Mouse (Mus musculus): ENCODE data around the gene Cfd. TPM values are rescaled to one million over a fixed set of nuclear protein-coding genes. Genes with fewer than 3 reads are reported as not detected.

Cfd gene
- polyA plus RNA-seq, 1 experiment from 2014 or later, result not detected

DNA sequence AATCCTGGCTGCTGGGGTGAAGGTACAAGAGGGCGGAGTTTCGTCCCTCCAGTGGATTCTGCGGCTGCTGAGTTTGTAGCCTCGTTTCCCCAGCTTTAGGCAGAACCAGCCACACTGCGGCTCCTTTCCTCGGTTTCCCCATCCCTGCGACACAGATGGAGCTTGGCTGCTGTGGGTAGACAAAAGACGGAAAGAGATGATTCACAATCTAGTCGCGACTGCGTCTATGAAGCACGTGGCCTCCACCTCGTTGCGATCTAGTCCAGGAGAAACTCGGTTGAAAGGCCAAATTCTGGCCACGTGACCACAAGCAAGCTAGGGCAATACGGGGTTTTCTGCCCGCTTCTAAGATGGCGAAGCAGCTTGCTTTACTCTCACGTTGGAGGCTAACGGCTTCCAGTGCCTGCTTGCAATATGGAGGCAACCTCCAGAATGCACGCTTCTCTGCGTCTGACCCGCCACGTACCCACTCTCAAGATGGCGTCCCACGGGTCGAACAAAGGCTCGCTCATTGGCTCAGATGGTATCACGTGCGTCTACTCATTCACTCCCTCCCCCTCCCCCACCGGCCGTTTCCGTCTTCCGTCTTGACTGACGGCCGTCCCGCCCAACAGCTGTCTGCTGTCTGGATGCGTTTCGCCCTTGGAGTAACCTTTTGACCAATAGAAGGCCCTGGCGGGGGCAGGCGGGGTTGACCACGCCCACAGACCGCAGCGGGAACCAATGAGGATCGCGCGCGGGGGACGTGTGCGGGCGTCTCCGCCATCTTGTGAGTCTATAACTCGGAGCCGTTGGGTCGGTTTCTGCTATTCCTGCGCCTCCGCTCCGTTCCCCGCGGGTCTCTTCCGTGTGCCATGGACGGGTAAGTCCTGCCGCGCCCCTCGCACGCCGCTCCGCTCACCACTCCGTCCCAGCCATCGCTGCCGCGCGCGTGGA is 36.5 kb upstream of the Cfd start, which contains the start of gene Ptbp1:
TSS of gene Ptbp1 (plus strand) at position 568 of the 936 bp plus-strand sequence.
- peak within 1 kb of the TSS; percentile 99 for H3K27ac ChIP-seq (ENCODE audit: low read depth, low read length)
- H3K4me1 ChIP-seq (ENCODE audit: control insufficient read depth, insufficient read depth, low read length), result peaks cover 56% of the 10 kb centered on the region
- WGBS, result under 1% methylated on average over 75 of the region's 75 CpGs
- H3K36me3 ChIP-seq (ENCODE audit: control insufficient read depth, insufficient read depth, low read length), result peaks cover 15% of the 10 kb centered on the region
- H3K27me3 ChIP-seq (ENCODE audit: control insufficient read depth, insufficient read depth, low read length), result no peaks in the 10 kb centered on the region
- H3K4me3 ChIP-seq (ENCODE audit: low read depth, low read length), result peak within 1 kb of the TSS; percentile 97
- peak; percentile 93 for ATAC-seq (ENCODE audit: low read depth)
- peak within 1 kb of the TSS; percentile 99 for H3K4me2 ChIP-seq (ENCODE audit: low read depth, low read length)
- no peaks in the 10 kb centered on the region for H3K9me3 ChIP-seq (ENCODE audit: control insufficient read depth, low read length)
- peak within 1 kb of the TSS; percentile 96 for H3K9ac ChIP-seq (replicated peaks; ENCODE audit: low read depth, low read length)

GRCm38 (mm10) chr10:79854801-79855541 is 35.7 kb upstream of the Cfd start:
- under 1% methylated on average over 77 of the region's 83 CpGs for WGBS
- peak; percentile 36 for ATAC-seq (ENCODE audit: low read depth)

DNA sequence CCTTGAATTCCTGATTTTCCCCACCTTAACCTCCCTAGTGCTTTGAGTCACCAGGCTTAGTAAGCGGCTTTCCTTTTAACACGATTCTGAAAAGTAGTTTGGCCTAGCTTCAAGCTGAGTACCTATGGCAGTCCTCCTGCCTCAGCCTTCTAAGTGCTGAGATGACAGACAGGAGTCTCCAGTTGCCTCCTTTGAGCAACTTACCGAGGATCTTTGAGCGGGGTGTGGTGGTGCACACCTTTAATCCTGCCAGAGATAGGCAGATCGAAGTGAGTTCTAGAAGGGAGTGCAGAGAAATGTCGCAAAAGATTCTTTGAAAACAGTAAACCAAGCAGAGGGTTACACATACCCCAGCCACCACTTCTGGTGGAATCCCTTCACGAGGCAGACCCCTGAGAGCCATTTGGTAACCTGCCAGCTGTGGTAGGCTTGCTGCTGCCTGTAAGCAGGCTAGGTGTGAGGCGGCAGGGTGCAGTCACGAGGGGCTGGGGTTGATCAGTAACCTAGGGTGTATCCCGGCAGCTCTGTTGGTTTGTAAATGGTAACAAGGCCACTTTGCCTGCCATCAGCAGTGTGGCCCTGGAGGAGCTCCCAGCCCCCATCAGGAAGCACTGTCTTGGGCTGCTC is 35.0 kb upstream of the Cfd start:
- Histone ChIP-seq H3K4me1 (ENCODE audit: control insufficient read depth, insufficient read depth, low read length) (peaks cover 58% of the 10 kb centered on the region), H3K9me3 (ENCODE audit: control insufficient read depth, low read length) (no peaks in the 10 kb centered on the region), H3K36me3 (ENCODE audit: control insufficient read depth, insufficient read depth, low read length) (peaks cover 31% of the 10 kb centered on the region), H3K27ac (ENCODE audit: low read depth, low read length) (peak overlapping the region; percentile 99), H3K4me2 (ENCODE audit: low read depth, low read length) (peak overlapping the region; percentile 99), H3K4me3 (ENCODE audit: low read depth, low read length) (peak overlapping the region; percentile 97), H3K9ac (replicated peaks; ENCODE audit: low read depth, low read length) (peak overlapping the region; percentile 96), H3K27me3 (ENCODE audit: control insufficient read depth, insufficient read depth, low read length) (no peaks in the 10 kb centered on the region; the same call in 1 of the 2 replicates)
- no peak for ATAC-seq (ENCODE audit: low read depth)
- WGBS, result 3% methylated on average over 10 of the region's 10 CpGs

More at GRCm38 (mm10) chr10:79854801-79855541, 35.7 kb upstream of the Cfd start:
- peak overlapping the region; percentile 97 for H3K4me3 ChIP-seq (ENCODE audit: low read depth, low read length)
- H3K27me3 ChIP-seq (ENCODE audit: control insufficient read depth, insufficient read depth, low read length), result no peaks in the 10 kb centered on the region
- peaks cover 58% of the 10 kb centered on the region for H3K4me1 ChIP-seq (ENCODE audit: control insufficient read depth, insufficient read depth, low read length)
- H3K36me3 ChIP-seq (ENCODE audit: control insufficient read depth, insufficient read depth, low read length), result peaks cover 24% of the 10 kb centered on the region
- H3K9ac ChIP-seq (replicated peaks; ENCODE audit: low read depth, low read length), result peak overlapping the region; percentile 96
- peak overlapping the region; percentile 99 for H3K4me2 ChIP-seq (ENCODE audit: low read depth, low read length)
- H3K9me3 ChIP-seq (ENCODE audit: control insufficient read depth, low read length), result no peaks in the 10 kb centered on the region
- peak overlapping the region; percentile 99 for H3K27ac ChIP-seq (ENCODE audit: low read depth, low read length)

GRCm38 (mm10) chr10:79856280-79856679 is 34.4 kb upstream of the Cfd start:
- no peak for ATAC-seq (ENCODE audit: low read depth)
- Histone ChIP-seq H3K27ac (ENCODE audit: low read depth, low read length) (peak overlapping the region; percentile 99; the same call in 1 of the 2 replicates), H3K9ac (replicated peaks; ENCODE audit: low read depth, low read length) (peak overlapping the region; percentile 96), H3K4me1 (ENCODE audit: control insufficient read depth, insufficient read depth, low read length) (peaks cover 58% of the 10 kb centered on the region), H3K36me3 (ENCODE audit: control insufficient read depth, insufficient read depth, low read length) (peaks cover 37% of the 10 kb centered on the region), H3K27me3 (ENCODE audit: control insufficient read depth, insufficient read depth, low read length) (no peaks in the 10 kb centered on the region; the same call in 1 of the 2 replicates), H3K9me3 (ENCODE audit: control insufficient read depth, low read length) (no peaks in the 10 kb centered on the region), H3K4me2 (ENCODE audit: low read depth, low read length) (peak overlapping the region; percentile 99), H3K4me3 (ENCODE audit: low read depth, low read length) (peak overlapping the region; percentile 97)
- WGBS, result 50% methylated on average over 6 of the region's 6 CpGs

DNA sequence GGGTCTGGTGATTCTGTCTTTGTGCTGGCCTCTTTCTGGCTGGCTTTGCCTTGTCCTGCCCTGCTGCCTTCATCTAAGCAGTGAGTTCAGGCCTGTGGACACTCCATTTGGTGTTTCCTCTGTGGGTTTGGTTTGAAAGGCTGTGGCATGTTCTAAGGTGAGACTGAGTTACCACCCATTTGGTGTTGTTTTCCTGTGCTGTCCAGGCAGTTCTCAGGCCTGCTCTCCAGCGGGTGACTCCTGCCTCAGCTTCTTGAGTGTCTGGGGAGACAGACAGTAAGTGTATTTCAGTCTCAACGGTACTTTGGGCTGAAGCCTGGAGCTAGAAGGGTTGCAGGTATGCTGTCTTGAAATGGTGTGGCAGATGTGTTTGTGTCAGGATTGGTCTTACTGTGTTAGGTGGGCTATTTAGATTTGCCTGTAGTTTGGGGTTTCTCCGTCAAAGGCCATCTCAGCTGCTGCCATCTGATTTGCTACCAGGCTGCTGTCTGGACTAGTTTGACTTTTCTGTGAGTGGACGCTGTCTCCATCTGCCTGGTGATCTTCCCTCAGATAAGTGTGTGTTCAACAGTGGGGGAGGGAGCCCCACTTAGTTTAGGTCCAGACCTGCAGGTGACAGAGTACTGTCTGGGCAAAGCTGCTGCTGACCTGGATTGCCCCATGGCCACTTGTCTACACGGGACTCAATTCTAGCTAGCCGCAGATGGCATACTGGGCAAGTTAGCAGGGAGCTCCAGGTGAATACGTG is 33.8 kb upstream of the Cfd start:
- 52% methylated on average over 7 of the region's 7 CpGs for WGBS
- H3K27me3 ChIP-seq (ENCODE audit: control insufficient read depth, insufficient read depth, low read length), result no peaks in the 10 kb centered on the region; the same call in 1 of the 2 replicates
- no peak for ATAC-seq (ENCODE audit: low read depth)
- peak overlapping the region; percentile 99 for H3K27ac ChIP-seq (ENCODE audit: low read depth, low read length)
- H3K9me3 ChIP-seq (ENCODE audit: control insufficient read depth, low read length), result no peaks in the 10 kb centered on the region
- peak overlapping the region; percentile 96 for H3K9ac ChIP-seq (replicated peaks; ENCODE audit: low read depth, low read length)
- H3K4me3 ChIP-seq (ENCODE audit: low read depth, low read length), result peak overlapping the region; percentile 97
- H3K4me1 ChIP-seq (ENCODE audit: control insufficient read depth, insufficient read depth, low read length), result peaks cover 54% of the 10 kb centered on the region
- peaks cover 43% of the 10 kb centered on the region for H3K36me3 ChIP-seq (ENCODE audit: control insufficient read depth, insufficient read depth, low read length)
- H3K4me2 ChIP-seq (ENCODE audit: low read depth, low read length), result peak overlapping the region; percentile 99

DNA sequence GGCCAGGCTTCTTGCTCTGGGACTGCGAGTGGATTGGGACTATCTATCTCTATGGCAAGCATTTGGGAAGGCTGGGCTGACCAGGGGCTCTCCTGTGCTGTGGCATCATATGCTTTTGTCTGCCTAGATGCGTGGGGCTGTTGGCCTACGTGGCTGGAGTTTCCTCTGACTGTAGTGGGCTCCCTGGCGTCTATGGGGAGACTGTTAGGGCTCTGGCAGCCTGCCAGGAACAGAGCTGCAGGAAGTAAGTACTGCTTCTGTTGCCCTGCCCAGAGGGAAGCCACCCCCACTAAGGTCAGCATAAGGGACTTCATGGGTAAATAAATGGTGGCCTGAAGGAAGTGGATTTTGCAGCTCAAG is 33.2 kb upstream of the Cfd start:
- Histone ChIP-seq H3K9ac (replicated peaks; ENCODE audit: low read depth, low read length) (peak overlapping the region; percentile 96; the same call in 1 of the 2 replicates), H3K27ac (ENCODE audit: low read depth, low read length) (peak overlapping the region; percentile 62), H3K9me3 (ENCODE audit: control insufficient read depth, low read length) (no peaks in the 10 kb centered on the region), H3K4me2 (ENCODE audit: low read depth, low read length) (peak overlapping the region; percentile 99), H3K4me3 (ENCODE audit: low read depth, low read length) (peak overlapping the region; percentile 97), H3K27me3 (ENCODE audit: control insufficient read depth, insufficient read depth, low read length) (no peaks in the 10 kb centered on the region; the same call in 1 of the 2 replicates), H3K4me1 (ENCODE audit: control insufficient read depth, insufficient read depth, low read length) (peaks cover 48% of the 10 kb centered on the region), H3K36me3 (ENCODE audit: control insufficient read depth, insufficient read depth, low read length) (peaks cover 48% of the 10 kb centered on the region)
- no peak for ATAC-seq (ENCODE audit: low read depth)
- WGBS, result 27% methylated on average over 4 of the region's 4 CpGs

DNA sequence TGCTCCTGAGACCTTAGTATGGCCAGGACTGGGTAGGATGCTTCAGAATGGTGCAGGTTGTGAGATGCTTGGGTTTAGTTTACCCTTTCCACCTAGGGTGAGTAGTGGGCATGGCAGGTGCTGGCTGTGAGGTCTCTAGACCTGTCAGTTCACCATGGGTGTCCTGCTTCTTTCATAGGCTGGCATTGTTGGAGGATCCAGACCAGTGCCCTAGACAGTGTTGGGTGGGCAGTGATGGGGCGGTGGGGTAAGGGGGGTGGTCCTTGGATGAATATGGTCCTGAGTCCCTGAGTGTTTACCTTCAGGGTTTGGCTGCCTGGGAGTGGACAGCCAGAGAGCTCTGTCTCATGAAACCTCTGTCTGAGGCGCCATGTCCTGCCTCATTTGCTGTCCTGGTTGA is 32.8 kb upstream of the Cfd start:
- Histone ChIP-seq H3K36me3 (ENCODE audit: control insufficient read depth, insufficient read depth, low read length) (peaks cover 53% of the 10 kb centered on the region), H3K4me1 (ENCODE audit: control insufficient read depth, insufficient read depth, low read length) (peaks cover 44% of the 10 kb centered on the region), H3K27ac (ENCODE audit: low read depth, low read length) (peak overlapping the region; percentile 56), H3K9ac (replicated peaks; ENCODE audit: low read depth, low read length) (0 out of 2 replicates have a peak overlapping the region, but pooled peaks have one; percentile 12), H3K27me3 (ENCODE audit: control insufficient read depth, insufficient read depth, low read length) (no peaks in the 10 kb centered on the region; the same call in 1 of the 2 replicates), H3K9me3 (ENCODE audit: control insufficient read depth, low read length) (no peaks in the 10 kb centered on the region), H3K4me2 (ENCODE audit: low read depth, low read length) (peak overlapping the region; percentile 99), H3K4me3 (ENCODE audit: low read depth, low read length) (0 out of 2 replicates have a peak overlapping the region, but pooled peaks have one; percentile 97)
- WGBS, result 74% methylated on average over 2 of the region's 2 CpGs
- ATAC-seq (ENCODE audit: low read depth), result no peak
